Mouse (Mus musculus) small intestine, adult 10 weeks (tissue): ENCODE measurements around the gene H2-T24. TPM values are rescaled to one million over a fixed set of nuclear protein-coding genes. Genes with fewer than 3 reads are reported as not detected.

Experiments used
- polyA plus RNA-seq: library from polyadenylated mRNA; stranded (reverse); fragments of 350-450 nt; fragmentation: Illumina TruSeq; extraction: RNeasy Lipid Tissue Mini Kit (QIAGEN cat#74804); gene quantifications from one replicate; pipeline ENCODE4 v1.2.3, GENCODE M21; 2014; ENCODE audit warnings: low replicate concordance

The H2-T24 gene
- 5.7 TPM for polyA plus RNA-seq

DNA sequence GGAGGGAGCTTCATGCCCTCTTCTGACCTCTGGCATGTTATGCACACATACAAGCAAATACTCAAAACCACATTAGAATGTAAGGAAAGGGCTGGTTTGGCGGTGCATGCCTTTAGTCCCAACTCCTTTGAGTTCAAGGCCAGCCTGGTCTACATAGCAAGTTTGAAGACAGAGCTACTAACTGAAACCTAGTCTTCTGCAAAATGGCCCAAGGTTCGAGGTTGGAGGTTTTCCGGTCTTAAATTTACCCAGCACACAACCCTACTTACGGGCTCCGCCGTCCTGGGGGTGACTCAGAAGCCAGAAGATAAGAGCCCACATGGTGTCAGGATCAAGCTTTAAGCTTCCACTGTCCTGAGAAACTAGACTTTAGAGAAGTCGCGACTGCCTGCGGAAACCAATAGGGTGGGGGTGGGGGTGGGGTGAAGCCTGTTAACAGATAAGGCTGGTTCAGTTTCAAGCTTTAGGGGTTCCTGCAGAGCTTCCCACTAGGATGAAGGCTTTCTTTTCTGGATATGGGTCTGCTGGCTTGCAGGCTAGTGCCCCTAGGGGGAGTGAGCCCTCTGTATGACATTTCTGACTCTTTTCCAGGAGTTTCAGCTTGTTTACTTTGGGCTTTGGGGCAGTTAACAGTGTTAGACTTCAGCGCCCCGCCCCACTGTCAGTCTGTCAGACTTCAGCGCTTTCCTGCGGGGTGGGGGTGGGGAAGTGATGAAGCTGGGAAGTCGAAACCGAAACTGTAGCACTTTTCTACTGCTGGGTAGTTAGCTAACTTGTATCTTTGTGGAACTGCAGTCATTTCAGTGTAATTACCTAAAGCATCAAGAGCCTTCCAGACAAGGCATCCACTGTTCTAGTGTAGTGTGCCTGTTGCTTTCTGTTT, at the start of gene H2-T24:
H2-T24 (minus strand) TSS at position 370 of the 883 bp plus-strand sequence.

GRCm38 (mm10) chr17:36058362-36058761, 38.0 kb upstream of the H2-T24 start, which contains the start of gene Gm11127:
Gm11127 (minus strand) TSS chr17:36058371.

GRCm38 (mm10) chr17:36042610-36043169, 22.3 kb upstream of the H2-T24 start, which contains the start of the genes H2-T22 and Gm6034:
H2-T22 (minus strand) TSS chr17:36042747.
Gm6034 (plus strand) TSS chr17:36042961.

GRCm38 (mm10) chr17:36032351-36032875, 12.1 kb upstream of the H2-T24 start, which contains the start of gene H2-T23:
H2-T23 (minus strand) TSS chr17:36032855.

GRCm38 (mm10) chr17:35979401-35980362, 40.7 kb downstream of the H2-T24 start, which contains the start of the genes Gnl1 and Prr3:
Gnl1 (plus strand) TSS chr17:35979851.
Prr3 (minus strand) TSS chr17:35980236.

DNA sequence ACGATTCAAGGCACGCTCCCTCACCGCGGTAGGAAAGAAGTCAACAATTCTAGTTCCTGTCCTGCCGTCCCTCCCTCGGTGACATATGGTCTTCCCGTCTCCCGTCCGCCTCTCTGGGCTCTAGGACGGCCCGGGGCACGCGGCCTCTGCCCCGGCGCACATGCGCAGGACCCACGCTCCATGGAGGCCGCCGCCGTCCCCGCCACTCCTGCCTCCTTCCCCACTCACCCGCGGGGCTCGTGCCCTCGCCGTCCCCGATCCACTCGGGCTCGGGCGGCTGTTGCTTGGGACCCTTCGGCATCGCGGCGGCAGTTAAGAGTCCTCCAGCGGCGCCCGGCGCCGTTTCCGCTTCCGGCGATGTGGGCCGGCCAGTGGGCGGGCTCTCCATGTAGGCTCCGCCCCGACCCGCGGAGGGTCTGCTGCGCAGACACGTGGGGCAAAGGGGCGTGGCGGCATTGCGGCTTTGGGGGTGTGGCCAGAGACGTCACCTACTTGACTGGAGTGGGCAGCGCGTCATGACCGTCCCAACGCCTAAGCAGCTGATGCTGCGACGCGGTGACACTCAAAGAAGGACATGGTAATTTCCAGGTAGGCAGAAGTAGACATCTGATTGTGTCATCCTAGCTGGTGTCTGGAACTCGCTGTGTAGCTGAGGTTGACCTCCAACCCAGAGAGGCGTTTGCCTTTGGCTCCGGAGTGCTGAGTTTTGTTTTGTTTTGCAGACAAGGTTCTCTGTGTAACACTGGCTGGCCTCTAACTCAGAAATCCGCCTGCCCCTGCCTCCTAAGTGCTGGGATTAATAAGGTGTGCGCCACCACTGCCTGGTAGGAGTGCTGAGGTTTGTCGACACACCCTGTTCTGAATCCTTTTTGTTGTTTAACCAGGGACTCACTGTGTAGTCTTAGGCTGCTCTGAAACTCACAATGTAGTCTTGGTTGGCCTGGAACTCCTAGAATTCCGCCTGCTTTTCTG, 50.7 kb downstream of the H2-T24 start, which contains the start of gene Abcf1:
Abcf1 (minus strand) TSS at position 344 of the 972 bp plus-strand sequence.

Other genes with a start within 250 kb of the H2-T24 start
- 3.7 TPM for gene Ier3, start 198.9 kb downstream of the H2-T24 start, polyA plus RNA-seq
- gene Flot1, start 197.3 kb downstream of the H2-T24 start, polyA plus RNA-seq = 3.5 TPM
- gene Tubb5, start 182.3 kb downstream of the H2-T24 start, polyA plus RNA-seq = 23.6 TPM
- 9.7 TPM for gene Mdc1, start 179.0 kb downstream of the H2-T24 start, polyA plus RNA-seq
- gene Nrm, start 159.2 kb downstream of the H2-T24 start, polyA plus RNA-seq = 1.3 TPM
- 1.2 TPM for gene Ppp1r18, start 155.0 kb downstream of the H2-T24 start, polyA plus RNA-seq
- 16.5 TPM for gene Dhx16, start 140.7 kb downstream of the H2-T24 start, polyA plus RNA-seq
- 30.1 TPM for gene 2310061I04Rik, start 123.1 kb downstream of the H2-T24 start, polyA plus RNA-seq
- gene Atat1, start 110.5 kb downstream of the H2-T24 start, polyA plus RNA-seq = 17.0 TPM
- gene Mrps18b, start 104.2 kb downstream of the H2-T24 start, polyA plus RNA-seq = 8.4 TPM
- 28.3 TPM for gene Ppp1r10, start 104.1 kb downstream of the H2-T24 start, polyA plus RNA-seq
- gene Abcf1, start 50.8 kb downstream of the H2-T24 start, polyA plus RNA-seq = 36.1 TPM
- 0.56 TPM for gene Gnl1, start 40.7 kb downstream of the H2-T24 start, polyA plus RNA-seq
- 0.59 TPM for gene Prr3, start 40.3 kb downstream of the H2-T24 start, polyA plus RNA-seq
- 8.8 TPM for gene H2-T23, start 12.3 kb upstream of the H2-T24 start, polyA plus RNA-seq
- 8.7 TPM for gene H2-T22, start 22.2 kb upstream of the H2-T24 start, polyA plus RNA-seq
- gene Gm6034, start 22.4 kb upstream of the H2-T24 start, polyA plus RNA-seq = not detected
- gene Gm11127, start 37.8 kb upstream of the H2-T24 start, polyA plus RNA-seq = 6.5 TPM
- gene Gm19684, start 101.1 kb upstream of the H2-T24 start, polyA plus RNA-seq = not detected
- not detected for gene Gm7030, start 108.9 kb upstream of the H2-T24 start, polyA plus RNA-seq
- 18.8 TPM for gene Gm8909, start 148.0 kb upstream of the H2-T24 start, polyA plus RNA-seq
- gene H2-T3, start 169.7 kb upstream of the H2-T24 start, polyA plus RNA-seq = 85.1 TPM
- gene Rpp21, start 237.5 kb upstream of the H2-T24 start, polyA plus RNA-seq = 7.6 TPM